Mouse (Mus musculus) heart, postnatal 36 days (tissue): Measurements from ENCODE around the gene Ripply1. TPM values are rescaled to one million over a fixed set of nuclear protein-coding genes. Genes with fewer than 3 reads are reported as not detected.

Experiments
- DNase-seq, 2 experiments: peaks; one replicate each; pipeline ENCODE4 v3.0.0; 2021 to 2022
- intact Hi-C: fragments of 180-260 bp; cut with DNase I; formaldehyde crosslinking; loops from one replicate; pipeline ENCODE4 v1.15.1; 2025
- total RNA-seq, 2 experiments: library from RNA; stranded (reverse); gene quantifications; 2 replicates each; pipeline ENCODE4 v1.2.3; 2021

The Ripply1 gene
- total RNA-seq = not detected

DNA sequence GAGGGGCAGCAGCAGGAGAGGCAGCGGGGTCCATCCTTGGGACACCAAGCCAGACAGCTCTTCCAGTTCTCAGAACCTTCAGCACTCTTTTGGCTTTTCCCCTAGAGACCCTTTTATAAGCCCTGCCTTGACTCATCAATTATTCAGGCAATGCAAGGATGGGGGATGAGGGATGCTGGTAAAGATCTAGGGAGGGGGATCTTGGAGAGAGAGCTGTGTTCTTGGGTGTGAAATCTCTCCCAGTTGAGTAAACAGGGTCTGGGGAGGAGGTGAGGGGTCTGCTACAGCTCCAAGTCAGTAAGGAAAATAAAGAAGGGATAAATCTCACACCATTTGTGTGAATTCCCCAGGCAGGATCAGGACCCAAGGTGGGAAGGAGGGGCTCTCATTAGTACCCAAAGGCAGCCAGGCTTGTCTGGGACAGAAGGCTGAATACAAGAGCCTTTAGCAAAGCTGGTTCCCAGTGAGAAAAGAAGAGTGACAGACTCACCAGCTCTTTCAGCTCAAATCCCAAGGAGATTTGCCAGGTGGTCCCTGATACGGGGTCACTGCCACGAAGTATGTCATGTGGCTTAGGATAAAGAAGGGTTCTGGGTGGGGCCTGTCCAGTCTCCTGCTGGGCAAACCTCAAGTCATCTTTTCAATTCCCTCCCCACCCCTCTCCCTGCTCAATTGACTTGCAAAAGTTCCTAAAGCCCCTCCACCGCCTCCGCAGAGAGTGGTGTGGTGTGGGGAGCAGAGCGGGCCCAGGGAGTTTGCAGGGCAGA lies at the start of gene Ripply1:
Ripply1 (minus strand) TSS at position 76 of the 767 bp plus-strand sequence.
- intact Hi-C loops = no loop called here
- DNase-seq = no peak

DNA sequence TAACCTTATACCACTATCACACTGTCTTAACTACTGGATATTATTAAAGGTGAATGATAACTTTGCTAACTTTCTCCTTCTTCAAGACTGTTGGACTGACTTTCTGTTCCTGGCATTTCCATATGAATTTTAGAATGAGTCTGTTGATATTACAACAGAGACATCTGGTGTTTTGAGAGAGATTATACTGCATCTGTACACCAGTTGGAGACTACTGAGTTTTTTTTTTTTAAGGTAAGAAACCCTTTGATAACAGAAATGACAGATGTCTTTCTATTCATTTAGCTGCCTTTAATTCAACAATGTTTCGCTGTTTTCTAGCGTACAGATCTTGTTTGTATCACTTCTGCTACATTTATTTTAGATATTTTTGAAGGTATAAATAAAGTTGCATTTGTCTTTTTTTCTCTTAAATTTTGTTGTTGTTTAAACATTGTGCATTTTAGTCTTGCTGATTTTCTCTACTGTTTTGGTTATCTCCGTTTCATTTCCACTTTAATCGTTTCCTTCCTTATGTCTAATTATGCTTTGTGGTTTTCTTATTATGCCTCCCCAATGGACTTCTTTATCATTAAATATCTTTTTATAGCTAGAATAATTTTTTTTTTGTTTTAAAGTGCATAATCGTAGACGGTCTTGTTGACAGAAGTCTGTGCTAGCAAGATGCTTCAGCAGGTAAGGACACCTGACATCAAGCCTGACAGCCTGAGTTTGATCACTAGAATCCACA lies 46.4 kb upstream of the Ripply1 start:
- DNase-seq = no peak
- intact Hi-C loops = no loop called here

GRCm38 (mm10) chrX:139826926-139827325 lies 44.8 kb upstream of the Ripply1 start:
- no peak for DNase-seq
- intact Hi-C loops = no loop called here

DNA sequence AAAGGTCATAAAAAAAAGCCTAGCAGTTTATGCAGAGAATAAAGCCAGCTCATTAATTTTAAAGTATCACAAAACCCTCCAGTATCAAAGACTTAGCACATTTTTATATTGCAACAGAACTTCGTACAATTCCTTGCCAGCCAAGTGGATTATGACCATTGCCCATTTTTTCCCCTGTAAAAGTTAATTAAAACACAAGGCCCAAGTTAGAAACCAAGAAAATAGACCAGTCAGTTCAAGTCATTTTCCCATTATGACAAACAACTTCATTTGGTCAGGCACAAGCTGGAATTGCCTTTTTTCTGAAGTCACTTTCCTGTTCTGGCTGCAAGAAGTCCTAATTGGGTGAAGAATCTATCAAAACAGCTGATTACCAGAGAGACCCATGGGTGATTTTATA lies 43.2 kb upstream of the Ripply1 start:
- no peak for DNase-seq
- intact Hi-C loops = no loop called here

DNA sequence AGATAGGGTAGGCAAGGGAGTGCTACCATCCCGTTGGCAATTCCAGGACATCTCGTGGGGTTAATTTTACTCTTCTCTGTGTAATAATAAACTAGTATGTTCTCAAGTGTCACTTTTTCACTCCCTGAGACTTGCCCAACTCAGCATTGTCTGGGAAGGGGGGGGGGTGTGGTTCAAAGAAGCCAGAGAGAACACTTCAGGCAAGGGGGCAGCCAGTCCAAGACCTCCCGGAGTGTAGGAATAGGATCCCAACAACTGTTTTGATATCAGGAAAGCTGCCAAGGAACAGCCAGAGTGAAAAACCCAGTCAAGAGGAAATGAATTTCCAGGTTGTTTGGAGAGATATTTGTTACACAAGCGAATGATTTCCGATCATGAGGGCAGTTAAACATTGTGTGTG lies 33.0 kb upstream of the Ripply1 start:
- intact Hi-C loops = no loop called here
- DNase-seq = no peak

GRCm38 (mm10) chrX:139814018-139814635 lies 32.0 kb upstream of the Ripply1 start:
- intact Hi-C loops = no loop called here
- no peak for DNase-seq

DNA sequence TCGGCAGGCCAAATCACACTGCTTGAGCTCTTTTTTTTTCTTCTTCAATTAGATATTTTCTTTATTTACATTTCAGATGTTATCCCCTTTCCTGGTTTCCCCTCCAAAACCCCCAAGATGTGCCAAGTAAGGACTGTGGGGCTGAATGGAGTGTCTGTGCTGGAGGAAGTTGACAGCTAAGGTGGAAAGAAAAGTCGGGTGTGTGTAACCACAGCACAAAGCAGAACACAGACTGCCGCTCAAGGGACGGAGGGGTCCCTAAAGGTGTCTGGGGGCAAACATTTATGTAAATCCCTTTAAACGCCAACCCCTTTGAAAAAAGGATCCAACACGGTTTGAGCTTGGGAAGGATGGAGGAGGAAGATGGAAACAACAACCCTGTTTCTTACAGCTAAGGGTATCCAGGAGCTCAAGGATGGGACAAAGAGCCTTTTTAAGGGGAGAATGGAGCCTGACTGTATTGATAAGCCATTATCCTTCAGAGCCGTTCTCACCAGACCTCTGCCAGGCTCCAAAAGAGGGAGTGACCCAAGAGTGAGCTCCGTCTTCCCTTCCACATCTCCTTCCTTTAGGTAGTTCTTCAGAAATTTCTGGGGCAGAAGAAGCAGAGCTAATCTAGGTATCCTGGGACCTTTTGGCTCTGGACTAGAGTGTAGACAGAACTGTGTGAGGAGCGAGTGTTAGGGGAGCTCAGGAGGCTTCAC lies 31.3 kb upstream of the Ripply1 start:
- intact Hi-C loops = no loop called here
- DNase-seq = no peak

DNA sequence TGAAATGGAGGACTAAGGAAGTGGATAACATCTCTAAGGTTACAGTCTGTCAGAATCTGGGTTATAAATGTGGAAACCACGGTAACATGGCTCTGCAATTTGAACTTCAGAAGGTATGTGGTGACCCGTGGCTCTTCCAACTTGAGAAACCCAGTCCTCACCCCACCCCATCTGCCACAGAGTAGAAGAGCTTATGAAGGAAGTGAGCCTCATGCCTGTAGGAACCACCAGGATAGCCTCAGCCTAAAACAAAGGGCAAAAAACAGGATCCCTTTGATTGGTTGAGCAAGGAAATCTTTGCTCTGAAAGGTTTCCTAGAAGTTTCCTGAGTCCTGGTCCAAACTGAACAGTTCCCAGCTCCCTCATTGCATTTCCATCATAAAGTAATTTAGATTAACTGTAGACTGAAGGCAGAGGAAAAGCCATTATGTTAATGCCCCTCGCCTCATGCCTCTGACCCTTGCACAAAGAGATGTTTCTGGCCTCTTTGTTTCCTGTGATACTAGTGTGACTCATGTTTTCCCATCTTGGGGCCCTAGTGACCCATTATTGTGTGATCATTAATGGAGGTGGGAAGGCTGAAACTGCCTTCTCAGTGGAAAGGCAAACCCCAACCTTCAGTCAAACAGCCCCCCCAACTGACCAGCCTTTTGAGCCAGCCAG lies 30.6 kb upstream of the Ripply1 start:
- intact Hi-C loops = no loop called here
- DNase-seq = no peak

GRCm38 (mm10) chrX:139808501-139808900 lies 26.3 kb upstream of the Ripply1 start:
- intact Hi-C loops = no loop called here
- no peak for DNase-seq

- intact Hi-C loops = no loop called here
- DNase-seq = no peak
Measured at GRCm38 (mm10) chrX:139808085-139808484, 25.9 kb upstream of the Ripply1 start.

- intact Hi-C loops = no loop called here
- no peak for DNase-seq
Measured at GRCm38 (mm10) chrX:139807391-139807790, 25.2 kb upstream of the Ripply1 start.

DNA sequence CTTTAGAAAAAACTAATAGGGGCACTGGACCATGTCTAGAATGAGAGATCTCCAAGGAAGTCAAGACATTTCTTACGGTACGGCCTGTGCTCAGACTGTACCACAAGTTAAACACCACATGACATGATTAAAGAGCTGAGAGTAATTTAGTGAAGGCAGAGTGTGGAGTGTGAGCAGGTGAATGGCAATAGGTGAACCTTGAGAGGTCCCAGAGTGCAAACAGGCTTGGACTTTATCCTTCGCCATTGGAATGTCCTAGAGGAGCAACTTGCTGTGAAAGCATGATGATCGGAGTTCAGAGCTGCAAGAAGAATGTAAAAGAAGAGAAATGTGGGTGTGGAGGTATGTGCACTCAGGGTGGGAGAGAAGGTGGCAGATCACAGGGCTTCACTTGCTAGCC lies 23.8 kb upstream of the Ripply1 start:
- intact Hi-C loops = no loop called here
- no peak for DNase-seq

GRCm38 (mm10) chrX:139803028-139803427 lies 20.9 kb upstream of the Ripply1 start:
- no peak for DNase-seq

GRCm38 (mm10) chrX:139800406-139800878 lies 18.3 kb upstream of the Ripply1 start, which contains the start of gene Cldn2:
Gene Cldn2, plus strand, starts transcription at chrX:139800828.
- intact Hi-C loops = no loop called here

More at GRCm38 (mm10) chrX:139803028-139803427, 20.9 kb upstream of the Ripply1 start:
- intact Hi-C loops = no loop called here

DNA sequence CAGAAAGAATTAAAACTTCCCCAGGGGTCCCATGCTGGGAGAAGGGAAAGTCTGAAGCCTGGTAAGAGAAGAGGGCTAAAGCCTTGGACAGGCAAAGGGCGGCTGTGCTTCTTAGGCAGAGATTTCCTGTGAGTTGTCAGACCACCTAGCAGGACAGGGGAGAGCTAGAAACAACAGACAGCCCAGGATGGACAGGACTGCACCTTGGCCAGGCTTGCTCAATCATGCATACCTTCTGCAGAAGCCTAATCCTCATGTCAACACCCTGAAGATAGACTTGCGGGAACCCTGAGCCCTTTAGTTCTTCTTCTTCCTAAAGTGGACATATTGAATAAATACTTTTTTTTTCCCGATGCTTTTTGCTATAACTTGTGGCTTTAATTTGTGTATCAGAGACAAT lies 17.8 kb upstream of the Ripply1 start:
- intact Hi-C loops = no loop called here
- DNase-seq = no peak

More at GRCm38 (mm10) chrX:139800406-139800878, 18.3 kb upstream of the Ripply1 start, which contains the start of gene Cldn2:
- DNase-seq = no peak

DNA sequence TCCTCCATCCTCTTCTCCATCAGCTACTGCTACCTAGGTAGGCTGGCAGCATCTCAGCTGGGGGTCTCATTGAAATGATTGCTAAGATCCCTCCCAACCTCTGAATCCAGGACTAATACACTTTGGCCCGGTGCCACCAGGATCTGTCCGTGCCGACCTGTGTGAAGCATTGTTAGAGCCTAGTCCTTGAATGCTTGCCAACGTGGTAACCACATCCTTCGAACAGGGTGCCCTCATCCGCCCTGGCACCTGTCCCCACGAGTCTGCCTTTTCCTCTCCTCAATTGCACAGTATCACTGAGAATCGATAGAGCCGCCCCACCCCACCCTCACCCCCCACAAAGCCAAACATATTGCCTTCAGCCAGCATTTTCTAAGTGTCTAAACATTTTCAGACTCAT lies 15.7 kb upstream of the Ripply1 start:
- no peak for DNase-seq
- intact Hi-C loops = no loop called here

DNA sequence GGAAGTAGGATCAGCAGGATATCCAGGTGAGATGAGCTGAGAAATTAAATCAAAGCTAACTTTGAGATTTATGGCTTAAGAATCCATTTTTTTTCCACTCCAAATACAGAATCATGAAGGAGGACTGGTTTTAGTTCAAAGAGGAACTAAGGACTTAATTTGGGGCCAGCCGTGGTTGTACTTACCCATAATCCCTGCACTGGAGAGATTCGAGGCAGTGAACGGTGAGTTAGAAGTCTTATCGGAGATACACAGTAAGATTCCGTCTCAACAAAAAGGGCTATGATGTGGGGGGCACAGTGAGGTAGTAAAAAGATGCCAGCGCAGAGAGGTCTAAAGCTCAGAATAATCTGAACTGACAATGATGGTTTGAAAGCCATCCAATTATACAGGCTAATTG lies 13.9 kb upstream of the Ripply1 start:
- intact Hi-C loops = no loop called here
- DNase-seq = no peak

DNA sequence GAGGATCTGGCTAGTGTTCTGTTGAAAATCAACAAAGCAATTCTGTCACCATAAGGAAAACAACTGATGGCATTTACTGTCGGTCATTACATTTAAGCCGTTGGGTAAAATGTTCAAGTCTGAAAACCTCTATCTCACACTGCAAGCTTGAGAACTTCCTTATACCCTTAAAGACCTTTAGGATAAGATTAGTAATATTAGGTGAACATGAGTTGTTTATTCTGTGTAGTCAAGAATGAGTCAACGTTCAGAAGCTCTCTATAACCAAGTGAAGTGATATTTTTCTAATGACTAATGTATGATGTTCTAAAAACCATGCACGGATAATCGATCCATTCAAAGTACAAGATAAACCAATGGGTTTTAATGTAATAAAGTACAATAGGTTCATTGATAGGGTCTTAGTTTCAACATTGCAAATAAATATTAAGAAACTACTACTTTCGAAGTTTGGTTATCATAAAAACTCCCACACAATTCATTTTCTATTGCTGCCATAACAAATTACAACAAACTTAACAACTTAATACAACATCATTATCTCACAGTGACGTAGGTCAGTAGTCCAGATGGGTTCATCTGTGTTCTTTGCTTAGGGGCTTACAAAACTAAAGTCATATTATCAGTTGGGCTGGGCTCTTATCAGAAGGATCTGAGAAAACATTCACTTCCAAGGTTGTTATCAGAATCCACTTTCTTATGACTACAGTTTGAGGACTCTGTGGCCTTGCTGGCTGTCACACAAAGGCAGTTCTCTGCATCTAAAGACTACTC lies 12.1 kb upstream of the Ripply1 start:
- intact Hi-C loops = no loop called here
- DNase-seq = no peak

- no peak for DNase-seq
- intact Hi-C loops = no loop called here
Measured at GRCm38 (mm10) chrX:139785764-139786163, 3.6 kb upstream of the Ripply1 start.
